Mouse (Mus musculus) cerebellum, adult 2 months (tissue): Measurements from ENCODE around the gene Eif2a.

Experiments
- CTCF ChIP-seq: fragments of 200-500 bp; IDR thresholded peaks from 2 replicates; pipeline ENCODE4 v1.5.1; 2011; ENCODE audit warnings: low read depth, mild to moderate bottlenecking, control low read depth, low read length, moderate library complexity, borderline replicate concordance; ENCODE audit not compliant: insufficient read depth
- POLR2A ChIP-seq: fragments of 200-500 bp; IDR thresholded peaks from 2 replicates; pipeline ENCODE4 v1.6.1; 2011; ENCODE audit warnings: low read length, control low read depth, borderline replicate concordance; ENCODE audit not compliant: insufficient read depth

- TF ChIP-seq CTCF (no peak), POLR2A (no peak)
Measured at GRCm38 (mm10) chr3:58512740-58513139, 12.9 kb upstream of the Eif2a start.
